8 mouse cellular contexts compared by ENCODE assay signal in the genomic region with DNA sequence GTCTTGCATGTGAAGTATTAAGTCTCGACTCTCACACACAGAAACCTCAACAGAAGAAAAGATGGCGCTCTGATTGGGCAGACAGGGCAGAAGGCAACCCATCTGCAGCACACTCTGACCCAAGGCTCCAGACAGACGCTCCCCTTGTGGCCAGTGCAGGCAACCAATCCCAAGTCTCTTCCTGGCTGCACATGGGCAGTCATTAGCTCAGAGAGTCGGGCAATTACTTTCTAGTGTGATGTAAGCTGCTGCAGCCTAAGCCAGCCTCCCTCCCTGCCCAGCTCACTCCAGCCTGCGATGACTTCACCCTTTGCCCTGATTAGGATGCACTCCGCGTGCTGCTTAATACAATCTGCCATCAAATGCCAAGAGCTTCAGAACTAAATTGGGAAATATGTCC.
A peak's percentile ranks its signal among the peaks of the same experiment; 100 is the strongest.
DNase-seq lines count a peak whose midpoint lies in the region; ATAC-seq lines count a peak whose summit lies in the region.

No protein-coding gene starts in this region.

- H3K36me3 ChIP-seq in forebrain, embryonic 11.5 days (ENCODE audit: control insufficient read depth, insufficient read depth, low read length) = peaks cover 2% of the 10 kb centered on the region
- peaks cover 42% of the 10 kb centered on the region for H3K36me3 ChIP-seq in hindbrain, embryonic 12.5 days
- H3K36me3 ChIP-seq in midbrain, embryonic 16.5 days (ENCODE audit: control insufficient read depth, insufficient read depth, low read length) = peaks cover 20% of the 10 kb centered on the region

- no peak overlapping the region for H3K27ac ChIP-seq in forebrain, embryonic 11.5 days (ENCODE audit: low read depth, low read length)
- H3K27ac ChIP-seq in hindbrain, embryonic 12.5 days = peak overlapping the region; percentile 64
- H3K27ac ChIP-seq in midbrain, embryonic 16.5 days (ENCODE audit: low read length) = peak overlapping the region; percentile 51

- 47% methylated on average over 7 of the region's 7 CpGs for WGBS in forebrain, embryonic 11.5 days
- WGBS in hindbrain, embryonic 12.5 days = 55% methylated on average over 7 of the region's 7 CpGs
- WGBS in midbrain, embryonic 16.5 days = 36% methylated on average over 7 of the region's 7 CpGs

- no peaks in the 10 kb centered on the region for H3K27me3 ChIP-seq in forebrain, embryonic 11.5 days (ENCODE audit: control insufficient read depth, insufficient read depth, low read length)
- H3K27me3 ChIP-seq in hindbrain, embryonic 12.5 days = no peaks in the 10 kb centered on the region
- H3K27me3 ChIP-seq in midbrain, embryonic 16.5 days (ENCODE audit: control insufficient read depth, insufficient read depth, low read depth, low read length) = no peaks in the 10 kb centered on the region

- DNase-seq in layer of hippocampus, adult 11-12 months (ENCODE audit: low spot score) = peak; percentile 60
- DNase-seq in layer of hippocampus, adult 18-20 months (ENCODE audit: low spot score in 2 of 2) = no peak
- DNase-seq in brain, adult 2 months (ENCODE audit: low read depth, low spot score) = peak; percentile 96
- peak; percentile 60 for DNase-seq in forebrain, embryonic 11.5 days (ENCODE audit: low spot score)
- DNase-seq in frontal cortex, postnatal 25 days (ENCODE audit: low spot score in 2 of 2) = no peak
- DNase-seq in yolk sac, embryonic 10.5 days (ENCODE audit: low spot score) = no peak

- H3K4me3 ChIP-seq in forebrain, embryonic 11.5 days (ENCODE audit: low read depth, low read length) = no peak overlapping the region
- H3K4me3 ChIP-seq in hindbrain, embryonic 12.5 days = no peak overlapping the region
- no peak overlapping the region for H3K4me3 ChIP-seq in midbrain, embryonic 16.5 days (ENCODE audit: low read depth, low read length)

- H3K9me3 ChIP-seq in forebrain, embryonic 11.5 days (ENCODE audit: control insufficient read depth, low read length) = no peaks in the 10 kb centered on the region
- no peaks in the 10 kb centered on the region for H3K9me3 ChIP-seq in hindbrain, embryonic 12.5 days (replicated peaks)
- H3K9me3 ChIP-seq in midbrain, embryonic 16.5 days (replicated peaks; ENCODE audit: control insufficient read depth, low read length, poor library complexity, severe bottlenecking) = no peaks in the 10 kb centered on the region

- no peak overlapping the region for H3K4me2 ChIP-seq in forebrain, embryonic 11.5 days (ENCODE audit: low read depth, low read length, severe bottlenecking)
- no peak overlapping the region for H3K4me2 ChIP-seq in hindbrain, embryonic 12.5 days (replicated peaks)
- peak overlapping the region; percentile 16; the same call in 1 of the 2 replicates for H3K4me2 ChIP-seq in midbrain, embryonic 16.5 days (ENCODE audit: low read length)

- peak; percentile 82 for ATAC-seq in forebrain, embryonic 11.5 days (replicated peaks; ENCODE audit: low FRiP score)
- peak; percentile 66 for ATAC-seq in hindbrain, embryonic 12.5 days (ENCODE audit: low FRiP score)
- peak; percentile 69 for ATAC-seq in midbrain, embryonic 16.5 days

- H3K9ac ChIP-seq in forebrain, embryonic 11.5 days (ENCODE audit: low read length) = no peak overlapping the region
- no peak overlapping the region for H3K9ac ChIP-seq in hindbrain, embryonic 12.5 days
- H3K9ac ChIP-seq in midbrain, embryonic 16.5 days (ENCODE audit: low read depth, low read length) = 0 out of 2 replicates have a peak overlapping the region, but pooled peaks have one; percentile 11

- no peaks in the 10 kb centered on the region for H3K4me1 ChIP-seq in forebrain, embryonic 11.5 days (replicated peaks; ENCODE audit: control insufficient read depth, insufficient read depth, low read length)
- H3K4me1 ChIP-seq in hindbrain, embryonic 12.5 days = peaks cover 47% of the 10 kb centered on the region
- H3K4me1 ChIP-seq in midbrain, embryonic 16.5 days (ENCODE audit: control insufficient read depth, insufficient read depth, low read length) = peaks cover 28% of the 10 kb centered on the region

Comparison
In these comparisons a context has a peak if more than half of its experiments do, and no peak if none do; other contexts are left out.
1. DNase-seq: peak in layer of hippocampus, adult 11-12 months (single experiment), brain, adult 2 months (single experiment) and forebrain, embryonic 11.5 days (single experiment); none in layer of hippocampus, adult 18-20 months (0 of 2), frontal cortex, postnatal 25 days (0 of 2) and yolk sac, embryonic 10.5 days (single experiment).
2. Peak in every context shown above with its lines, with median percentiles within 50 percentile points of each other: ATAC-seq.